ENCODE assay signal across 8 mouse cellular contexts in the genomic region with DNA sequence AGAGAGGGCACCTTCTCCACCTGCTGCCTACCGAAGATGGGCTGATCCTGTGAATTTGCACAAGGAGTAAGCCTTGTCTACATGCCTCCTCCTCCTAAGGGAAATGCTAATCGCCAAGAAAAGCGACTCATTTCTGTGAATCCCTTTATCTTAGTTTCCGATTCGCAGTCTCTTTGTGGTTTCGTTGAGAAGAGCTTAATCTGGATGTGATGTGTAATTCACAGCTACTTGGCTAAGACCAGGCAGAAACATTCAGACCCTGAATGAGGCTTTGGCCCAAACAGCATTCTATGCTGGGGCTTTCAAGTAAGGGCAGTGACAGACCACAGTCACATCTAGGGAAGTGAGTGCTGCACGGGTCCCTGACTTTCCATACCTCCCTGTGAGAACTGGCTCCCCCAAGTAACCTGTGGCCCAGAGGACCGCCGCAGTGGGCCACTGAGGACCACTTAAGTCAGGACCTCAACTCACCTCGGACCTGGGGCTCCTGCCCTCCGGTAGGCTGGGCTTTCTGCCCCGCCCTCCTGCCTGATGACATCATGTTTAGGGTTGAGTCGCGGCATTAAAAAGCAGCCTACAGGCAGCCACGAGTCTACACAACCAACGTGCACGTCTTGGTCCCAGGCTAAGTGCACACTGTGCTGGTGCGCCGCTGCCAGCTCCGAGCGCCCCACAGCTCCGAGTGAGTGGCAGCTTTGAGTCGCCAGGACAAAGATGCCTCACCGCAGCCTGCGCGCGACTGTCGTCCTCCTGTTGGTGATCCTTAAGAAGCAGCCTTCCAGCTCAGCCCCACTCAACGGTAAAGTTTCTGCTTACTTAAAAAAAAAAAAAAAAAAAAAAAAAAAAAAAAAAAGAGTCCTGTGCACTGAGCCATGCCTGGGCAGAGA. TPM values are rescaled to one million over a fixed set of nuclear protein-coding genes. Genes with fewer than 3 reads are reported as not detected.
DNase-seq lines count a peak whose midpoint lies in the region; ATAC-seq lines count a peak whose summit lies in the region.

Gene Car12 (plus strand): TSS at position 552 of the 887 bp plus-strand sequence.

- intact Hi-C loops in gastrocnemius, postnatal 14 days (cut with DNase I; ENCODE audit: low total_unique reads) = no loop called here

- 0 out of 2 replicates have a peak, but pooled peaks have one; percentile 39 for ATAC-seq in embryonic facial prominence, embryonic 15.5 days (ENCODE audit: insufficient number of reproducible peaks, low FRiP score, low TSS enrichment, low read depth)
- peak; percentile 86 for ATAC-seq in inflammation-experienced regulatory T-cells, adult 6 months
- ATAC-seq in liver, embryonic 11.5 days (replicated peaks; ENCODE audit: low FRiP score) = peak; percentile 36
- ATAC-seq in monocyte, adult 5-6 weeks (replicated peaks; ENCODE audit: insufficient number of reproducible peaks, low FRiP score, low TSS enrichment, poor library complexity, severe bottlenecking) = peak; percentile 44; the same call in 1 of the 2 replicates

- H3K27me3 ChIP-seq in embryonic facial prominence, embryonic 15.5 days = no peaks in the 10 kb centered on the region
- peaks cover 35% of the 10 kb centered on the region for H3K27me3 ChIP-seq in liver, embryonic 11.5 days (replicated peaks; ENCODE audit: control insufficient read depth, insufficient read depth, low read length)

- H3K4me2 ChIP-seq in embryonic facial prominence, embryonic 15.5 days (replicated peaks) = peak within 1 kb of the TSS; percentile 72
- H3K4me2 ChIP-seq in liver, embryonic 11.5 days = peak within 1 kb of the TSS; percentile 84

- no peaks in the 10 kb centered on the region for H3K9me3 ChIP-seq in embryonic facial prominence, embryonic 15.5 days (replicated peaks)
- H3K9me3 ChIP-seq in liver, embryonic 11.5 days (ENCODE audit: control insufficient read depth, low read length) = no peaks in the 10 kb centered on the region

- peak; percentile 17 for DNase-seq in gastrocnemius, postnatal 14 days
- DNase-seq in gastrocnemius, postnatal 4 days (ENCODE audit: low spot score in 2 of 2) = no peak
- DNase-seq in R1 (ENCODE audit: low read depth, low spot score) = peak; percentile 62
- DNase-seq in liver, embryonic 11.5 days (ENCODE audit: low spot score) = peak; percentile 53
- no peak for DNase-seq in right cerebral cortex, postnatal 4 days

- peaks cover 26% of the 10 kb centered on the region for H3K4me1 ChIP-seq in embryonic facial prominence, embryonic 15.5 days
- peaks cover 5% of the 10 kb centered on the region; the same call in 1 of the 2 replicates for H3K4me1 ChIP-seq in liver, embryonic 11.5 days (replicated peaks; ENCODE audit: control insufficient read depth, insufficient read depth, low read length)

- peak within 1 kb of the TSS; percentile 28; the same call in 1 of the 2 replicates for H3K9ac ChIP-seq in embryonic facial prominence, embryonic 15.5 days
- peak within 1 kb of the TSS; percentile 41 for H3K9ac ChIP-seq in liver, embryonic 11.5 days (ENCODE audit: low read depth, low read length)

- H3K4me3 ChIP-seq in embryonic facial prominence, embryonic 15.5 days (replicated peaks) = peak within 1 kb of the TSS; percentile 47
- H3K4me3 ChIP-seq in liver, embryonic 11.5 days (ENCODE audit: low read depth, low read length) = peak within 1 kb of the TSS; percentile 46

- no peaks in the 10 kb centered on the region for H3K36me3 ChIP-seq in embryonic facial prominence, embryonic 15.5 days
- no peaks in the 10 kb centered on the region for H3K36me3 ChIP-seq in liver, embryonic 11.5 days (ENCODE audit: control insufficient read depth, insufficient read depth, low read length)

- WGBS in embryonic facial prominence, embryonic 15.5 days = 11% methylated on average over 29 of the region's 29 CpGs
- 8% methylated on average over 29 of the region's 29 CpGs for WGBS in liver, embryonic 11.5 days

- H3K27ac ChIP-seq in embryonic facial prominence, embryonic 15.5 days (replicated peaks) = peak within 1 kb of the TSS; percentile 34
- no peak within 1 kb of the TSS for H3K27ac ChIP-seq in liver, embryonic 11.5 days (ENCODE audit: low read depth, low read length)

RNA-seq across cellular contexts. Expression of gene Car12, which starts in this region (rescaled TPM):
- total RNA-seq in gastrocnemius, postnatal 14 days (2021) = under 1 TPM; 0.31 to 0.55 TPM
- total RNA-seq in gastrocnemius, postnatal 4 days (2021) = 1 to 10 TPM; 1.4 to 2.2 TPM
- polyA plus RNA-seq in embryonic facial prominence, embryonic 15.5 days (2015; fragmentation: Nextera tagmentation; extraction: Ambion mirVana) = 26.0 and 26.3 TPM in 2 replicates
- polyA plus RNA-seq in inflammation-experienced regulatory T-cells, adult 6 months (2017; shearing (Covaris generic)) = 10 to 100 TPM in 1 of 3 experiments, 1 to 10 TPM in 2; 2.9 to 10.2 (median 8.9) TPM
- polyA plus RNA-seq in liver, embryonic 11.5 days (2014; fragmentation: Nextera tagmentation; extraction: Ambion mirVana) = 0.21 and 0.44 TPM in 2 replicates
- 0.87 TPM in 1 of 3 replicates, not detected in the others for total RNA-seq in monocyte, adult 5-6 weeks (2017)

Comparison
In these comparisons a context has a peak if more than half of its experiments do, and no peak if none do; other contexts are left out.
1. Peak in DNase-seq in gastrocnemius, postnatal 14 days; RNA of the gene not detected or under 1 TPM.
2. Peak in DNase-seq, ATAC-seq, H3K4me3 ChIP-seq, H3K9ac ChIP-seq and H3K4me2 ChIP-seq in liver, embryonic 11.5 days; RNA of the gene not detected or under 1 TPM.
3. Peak in ATAC-seq in monocyte, adult 5-6 weeks; RNA of the gene not detected or under 1 TPM.
4. ATAC-seq: peak in every context shown above with its lines; median percentile 86 in inflammation-experienced regulatory T-cells, adult 6 months; 44 in monocyte, adult 5-6 weeks; 39 in embryonic facial prominence, embryonic 15.5 days; 36 in liver, embryonic 11.5 days.